Mouse (Mus musculus) cortical plate, adult 2 months (tissue): ENCODE data around the gene St8sia2. TPM values are rescaled to one million over a fixed set of nuclear protein-coding genes. Genes with fewer than 3 reads are reported as not detected.
A peak's percentile ranks its signal among the peaks of the same experiment; 100 is the strongest.

Experiments
- H3K27ac ChIP-seq: fragments of 200-500 bp; 2 replicates; pipeline ENCODE4 v1.5.1; 2012; ENCODE audit warnings: low read length, control low read depth, inconsistent platforms; ENCODE audit not compliant: insufficient read depth
- H3K4me1 ChIP-seq: fragments of 200-500 bp; 2 replicates; pipeline ENCODE4 v1.6.1; 2011; ENCODE audit warnings: low read length; ENCODE audit not compliant: control insufficient read depth, insufficient read depth
- H3K4me3 ChIP-seq: fragments of 200-500 bp; 2 replicates; pipeline ENCODE4 v1.5.1; 2011; ENCODE audit warnings: mild to moderate bottlenecking, low read length, control low read depth; ENCODE audit not compliant: insufficient read depth
- CTCF ChIP-seq: fragments of 200-500 bp; IDR thresholded peaks from 2 replicates; pipeline ENCODE4 v1.5.1; 2011; ENCODE audit warnings: mild to moderate bottlenecking, control low read depth, low read length; ENCODE audit not compliant: insufficient read depth; ENCODE audit errors: extremely low read depth
- POLR2A ChIP-seq: fragments of 200-500 bp; IDR thresholded peaks from 2 replicates; pipeline ENCODE4 v1.6.1; 2011; ENCODE audit warnings: mild to moderate bottlenecking, low read length, control low read depth; ENCODE audit not compliant: insufficient read depth; ENCODE audit errors: extremely low read depth
- polyA plus RNA-seq: library from polyadenylated mRNA; depleted of rRNA; stranded (reverse); fragments of >200 nt; gene quantifications from 2 replicates; pipeline ENCODE4 v1.2.3, GENCODE M21; 2012; rRNA removed

St8sia2 gene
- polyA plus RNA-seq: 0.91 and 1.7 TPM in 2 replicates

GRCm38 (mm10) chr7:74013601-74014175 lies at the start of gene St8sia2:
Gene St8sia2, minus strand, starts transcription at chr7:74013690.
- Histone ChIP-seq H3K27ac (no peak within 1 kb of the TSS), H3K4me1 (no peaks in the 10 kb centered on the region; the same call in 1 of the 2 replicates), H3K4me3 (peak within 1 kb of the TSS; percentile 36)
- no peak for TF ChIP-seq CTCF
- TF ChIP-seq POLR2A: no peak

- H3K4me3 ChIP-seq: no peak overlapping the region
- no peak overlapping the region for H3K27ac ChIP-seq
- TF ChIP-seq CTCF: no peak
- TF ChIP-seq POLR2A: no peak
- H3K4me1 ChIP-seq: peaks cover 4% of the 10 kb centered on the region; the same call in 1 of the 2 replicates
Measured at GRCm38 (mm10) chr7:74061076-74061475, 47.6 kb upstream of the St8sia2 start.

GRCm38 (mm10) chr7:74060306-74060946 lies 46.9 kb upstream of the St8sia2 start:
- TF ChIP-seq POLR2A: no peak
- no peak for TF ChIP-seq CTCF
- H3K27ac ChIP-seq: no peak overlapping the region; the same call in 1 of the 2 replicates

GRCm38 (mm10) chr7:74059684-74060083 lies 46.2 kb upstream of the St8sia2 start:
- TF ChIP-seq POLR2A (no peak), CTCF (no peak)
- Histone ChIP-seq H3K4me1 (peaks cover 4% of the 10 kb centered on the region; the same call in 1 of the 2 replicates), H3K27ac (no peak overlapping the region), H3K4me3 (no peak overlapping the region)

More at GRCm38 (mm10) chr7:74060306-74060946, 46.9 kb upstream of the St8sia2 start:
- Histone ChIP-seq H3K4me1 (peaks cover 4% of the 10 kb centered on the region; the same call in 1 of the 2 replicates), H3K4me3 (no peak overlapping the region)

GRCm38 (mm10) chr7:74055753-74056152 lies 42.3 kb upstream of the St8sia2 start:
- Histone ChIP-seq H3K27ac (no peak overlapping the region), H3K4me1 (peaks cover 4% of the 10 kb centered on the region; the same call in 1 of the 2 replicates), H3K4me3 (no peak overlapping the region)
- TF ChIP-seq CTCF (no peak), POLR2A (no peak)

GRCm38 (mm10) chr7:74047591-74047990 lies 34.1 kb upstream of the St8sia2 start:
- no peak overlapping the region for H3K4me3 ChIP-seq
- no peaks in the 10 kb centered on the region for H3K4me1 ChIP-seq
- TF ChIP-seq POLR2A (no peak), CTCF (no peak)
- H3K27ac ChIP-seq: no peak overlapping the region

- no peak overlapping the region for H3K27ac ChIP-seq
Measured at GRCm38 (mm10) chr7:74045166-74045957, 31.9 kb upstream of the St8sia2 start.

GRCm38 (mm10) chr7:74043562-74044138 lies 30.2 kb upstream of the St8sia2 start:
- no peak for TF ChIP-seq POLR2A
- no peak for TF ChIP-seq CTCF

More at GRCm38 (mm10) chr7:74045166-74045957, 31.9 kb upstream of the St8sia2 start:
- Histone ChIP-seq H3K4me1 (no peaks in the 10 kb centered on the region), H3K4me3 (no peak overlapping the region)
- TF ChIP-seq CTCF (no peak), POLR2A (no peak)

GRCm38 (mm10) chr7:74025007-74025406 lies 11.5 kb upstream of the St8sia2 start:
- H3K27ac ChIP-seq: no peak overlapping the region
- no peaks in the 10 kb centered on the region for H3K4me1 ChIP-seq
- peak; percentile 60 for TF ChIP-seq CTCF
- TF ChIP-seq POLR2A: no peak
- H3K4me3 ChIP-seq: no peak overlapping the region

More at GRCm38 (mm10) chr7:74043562-74044138, 30.2 kb upstream of the St8sia2 start:
- Histone ChIP-seq H3K4me3 (no peak overlapping the region), H3K4me1 (no peaks in the 10 kb centered on the region), H3K27ac (no peak overlapping the region)

GRCm38 (mm10) chr7:74024171-74024570 lies 10.7 kb upstream of the St8sia2 start:
- TF ChIP-seq POLR2A (no peak), CTCF (no peak)

More at GRCm38 (mm10) chr7:74024171-74024570, 10.7 kb upstream of the St8sia2 start:
- H3K4me3 ChIP-seq: no peak overlapping the region
- H3K4me1 ChIP-seq: no peaks in the 10 kb centered on the region
- no peak overlapping the region for H3K27ac ChIP-seq
